Mouse (Mus musculus): ENCODE data around the gene Pank4. TPM values are rescaled to one million over a fixed set of nuclear protein-coding genes. Genes with fewer than 3 reads are reported as not detected.
A peak's percentile ranks its signal among the peaks of the same experiment; 100 is the strongest.

Gene Pank4
- 10 to 100 TPM; 34.9 to 37.1 TPM for total RNA-seq (2021)

DNA sequence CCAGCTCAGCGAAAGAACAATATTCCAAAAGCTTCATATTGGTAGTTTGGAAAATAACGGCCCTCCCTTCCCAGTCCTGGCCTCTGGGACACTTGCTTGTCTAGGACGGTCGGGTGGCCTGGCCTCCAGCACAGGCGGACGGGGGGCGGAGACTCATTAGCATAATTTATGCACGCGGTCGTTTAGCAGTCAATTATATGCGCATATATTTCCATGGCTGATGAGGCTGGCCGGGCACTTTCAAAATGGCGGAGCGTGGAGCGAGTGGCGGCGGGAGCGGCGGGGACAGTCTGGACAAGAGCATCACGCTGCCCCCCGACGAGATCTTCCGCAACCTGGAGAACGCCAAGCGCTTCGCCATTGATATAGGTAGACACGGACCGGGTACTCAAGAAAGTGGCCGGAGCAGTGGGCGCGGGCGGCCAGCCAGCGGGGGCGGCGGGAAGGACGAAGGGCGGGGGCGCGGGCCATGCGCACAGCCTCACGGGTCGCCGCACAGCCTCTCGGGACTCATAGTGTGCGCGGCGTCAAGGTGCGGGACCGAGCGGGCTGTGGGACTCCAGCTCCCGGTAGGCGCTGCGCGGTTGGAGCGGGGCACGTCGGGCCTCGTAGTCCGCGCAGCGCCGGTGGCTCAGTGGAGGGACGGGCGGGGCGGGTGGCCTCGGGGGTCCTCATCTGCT is at the start of gene Pank4:
TSS of gene Pank4 (plus strand) at position 223 of the 680 bp plus-strand sequence.
- peak; percentile 77 to 86 for DNase-seq (ENCODE audit: extremely low spot score in 1 of 2, low spot score in 1 of 2)

GRCm38 (mm10) chr4:154914252-154914651 is 49.7 kb upstream of the Pank4 start:
- no peak for DNase-seq (ENCODE audit: extremely low spot score in 1 of 2, low spot score in 1 of 2)

GRCm38 (mm10) chr4:154914707-154915106 is 49.2 kb upstream of the Pank4 start:
- DNase-seq (ENCODE audit: extremely low spot score in 1 of 2, low spot score in 1 of 2) = no peak

GRCm38 (mm10) chr4:154915286-154915685 is 48.6 kb upstream of the Pank4 start:
- DNase-seq (ENCODE audit: extremely low spot score in 1 of 2, low spot score in 1 of 2) = no peak

DNA sequence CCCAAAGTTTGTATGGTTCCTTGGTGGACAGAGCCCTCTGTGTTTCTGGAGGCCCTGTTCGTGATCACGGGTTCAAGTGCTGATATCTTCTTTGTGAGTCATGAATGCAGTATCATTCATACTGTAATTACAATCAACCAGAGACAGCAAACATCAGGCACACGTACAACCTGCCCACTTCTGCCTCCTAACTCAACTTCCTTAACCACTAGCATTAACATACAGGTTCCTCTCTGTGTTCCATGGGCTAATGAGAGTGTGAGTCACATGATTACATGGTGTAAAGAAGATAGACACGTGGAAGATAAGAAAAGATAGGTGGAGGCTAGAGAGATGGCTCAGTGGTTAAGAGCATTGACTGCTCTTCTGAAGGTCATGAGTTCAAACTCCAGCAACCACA is 47.3 kb upstream of the Pank4 start:
- DNase-seq (ENCODE audit: extremely low spot score in 1 of 2, low spot score in 1 of 2) = no peak

DNA sequence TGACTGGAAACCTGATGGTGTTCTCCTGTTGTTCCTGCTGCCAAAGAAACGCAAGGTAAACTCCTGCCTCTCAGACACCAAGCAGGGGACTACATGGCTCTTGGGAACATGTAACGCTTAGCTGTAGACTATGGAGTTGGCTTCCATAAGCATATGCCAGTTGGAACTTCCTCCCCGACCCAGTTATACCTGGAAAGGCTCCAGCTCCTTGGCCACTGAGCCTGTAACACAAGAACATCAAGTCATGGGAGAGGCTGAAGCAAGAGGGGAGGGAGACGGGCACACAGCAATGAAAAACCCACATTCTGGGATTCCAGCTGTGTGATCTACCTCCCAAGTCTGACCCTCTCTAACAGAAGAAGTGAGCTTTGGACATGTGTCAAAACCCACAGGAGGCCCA is 41.6 kb upstream of the Pank4 start:
- no peak for DNase-seq (ENCODE audit: extremely low spot score in 1 of 2, low spot score in 1 of 2)

DNA sequence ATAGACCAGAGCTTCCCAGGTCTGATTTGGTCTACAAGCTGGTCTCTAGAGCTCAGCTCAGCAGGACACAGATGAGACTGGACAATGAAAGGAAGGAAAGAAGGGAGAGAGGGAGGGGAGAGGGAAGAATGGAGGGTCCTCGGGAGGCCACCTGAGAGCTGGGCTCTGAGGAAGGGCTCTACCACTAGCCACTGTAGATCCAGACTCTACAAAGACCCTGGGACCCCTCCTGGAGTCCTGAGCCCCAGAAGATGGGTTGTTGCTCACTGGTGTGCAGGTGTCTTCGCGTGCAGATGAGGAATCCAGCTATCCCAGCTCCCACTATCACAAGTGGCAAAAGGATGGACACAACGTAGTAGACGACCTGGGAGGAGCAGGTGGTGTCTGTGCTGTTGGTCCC is 41.0 kb upstream of the Pank4 start:
- no peak for DNase-seq (ENCODE audit: extremely low spot score in 1 of 2, low spot score in 1 of 2)

DNA sequence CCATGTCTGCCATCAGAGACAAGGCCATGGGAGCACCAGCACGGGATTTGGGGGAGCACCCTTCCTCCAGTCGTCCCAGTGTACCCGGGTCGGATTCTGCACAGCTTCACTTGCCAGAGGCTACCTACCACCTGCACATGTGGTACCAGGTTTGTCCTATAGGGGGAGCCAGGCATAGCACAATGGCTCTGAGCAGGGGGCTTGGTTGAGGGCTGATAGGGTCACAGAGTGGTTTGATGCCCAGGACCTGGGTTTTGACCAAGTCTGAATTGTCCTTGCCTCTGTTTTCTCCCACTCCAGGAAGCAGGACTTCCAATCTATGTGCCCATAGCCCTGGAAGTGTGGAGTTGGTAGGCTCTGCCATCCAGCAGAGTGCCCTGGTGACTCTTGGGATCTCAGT is 38.5 kb upstream of the Pank4 start:
- DNase-seq (ENCODE audit: extremely low spot score in 1 of 2, low spot score in 1 of 2) = no peak

- DNase-seq (ENCODE audit: extremely low spot score in 1 of 2, low spot score in 1 of 2) = no peak
These were observed 36.7 kb upstream of the Pank4 start for GRCm38 (mm10) chr4:154926969-154927898.

- no peak for DNase-seq (ENCODE audit: extremely low spot score in 1 of 2, low spot score in 1 of 2)
These were observed 36.0 kb upstream of the Pank4 start for GRCm38 (mm10) chr4:154927899-154928337.

DNA sequence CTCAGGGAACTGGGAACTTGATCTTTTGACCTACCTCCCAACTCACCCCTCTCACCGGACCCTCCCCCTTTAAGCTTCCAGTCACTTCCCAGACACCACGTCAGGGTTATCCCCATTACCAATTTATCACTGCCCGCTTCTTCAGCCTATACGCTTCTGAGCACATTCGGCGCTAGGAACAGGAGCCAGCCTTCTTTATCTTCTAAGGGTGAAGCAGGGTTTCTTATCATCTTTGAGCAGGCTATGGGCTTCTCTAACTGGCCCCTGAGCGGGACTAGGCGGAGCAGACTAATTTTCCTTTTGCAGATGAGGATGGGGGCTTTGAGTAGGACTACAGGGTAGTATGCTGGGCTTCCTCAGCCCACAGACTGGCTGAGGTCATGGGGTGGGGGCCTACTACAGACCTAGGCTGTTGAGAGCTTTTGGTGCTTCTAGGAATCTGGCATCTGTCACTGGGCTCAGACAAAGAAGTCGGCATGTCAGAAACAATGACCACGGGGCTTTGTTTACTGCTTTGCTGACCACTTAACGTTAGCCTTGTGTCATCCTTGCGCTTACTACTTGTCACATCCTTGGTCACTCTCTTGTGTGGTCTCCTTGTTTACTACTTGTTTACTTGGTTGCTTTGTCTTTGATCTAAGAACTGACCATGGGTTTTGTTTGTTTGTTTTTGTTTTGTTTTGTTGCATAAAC is 35.4 kb upstream of the Pank4 start, which contains the start of gene Tnfrsf14:
TSS of gene Tnfrsf14 (minus strand) at position 169 of the 693 bp plus-strand sequence.
- no peak for DNase-seq (ENCODE audit: extremely low spot score in 1 of 2, low spot score in 1 of 2)

DNA sequence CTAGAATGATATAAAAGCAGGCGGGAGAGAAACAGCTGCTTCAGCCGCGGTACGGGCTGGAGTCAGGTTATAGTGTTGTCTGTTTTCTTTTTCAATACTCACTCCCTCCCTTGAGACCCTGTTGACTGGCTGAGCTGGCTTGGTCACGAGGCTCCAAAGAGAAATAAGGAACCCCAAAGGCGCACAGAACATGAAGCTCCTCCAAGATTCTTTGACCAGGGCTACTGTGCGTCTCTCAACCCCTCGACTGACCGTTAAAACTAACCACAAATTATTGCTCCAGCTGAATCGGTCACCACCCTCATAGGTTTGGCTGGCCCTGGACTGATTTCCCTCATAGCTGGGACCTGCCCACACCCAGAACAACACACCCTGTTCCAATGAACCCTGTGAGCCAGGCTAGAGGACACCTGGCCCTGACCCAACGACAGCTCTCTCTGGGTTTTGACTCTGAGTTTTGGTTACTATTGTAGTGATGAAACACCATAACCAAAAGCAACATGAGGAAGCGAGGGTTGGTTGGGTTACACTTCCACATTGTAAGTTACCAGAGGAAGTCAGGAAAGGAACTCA is 34.7 kb upstream of the Pank4 start:
- no peak for DNase-seq (ENCODE audit: extremely low spot score in 1 of 2, low spot score in 1 of 2)

DNA sequence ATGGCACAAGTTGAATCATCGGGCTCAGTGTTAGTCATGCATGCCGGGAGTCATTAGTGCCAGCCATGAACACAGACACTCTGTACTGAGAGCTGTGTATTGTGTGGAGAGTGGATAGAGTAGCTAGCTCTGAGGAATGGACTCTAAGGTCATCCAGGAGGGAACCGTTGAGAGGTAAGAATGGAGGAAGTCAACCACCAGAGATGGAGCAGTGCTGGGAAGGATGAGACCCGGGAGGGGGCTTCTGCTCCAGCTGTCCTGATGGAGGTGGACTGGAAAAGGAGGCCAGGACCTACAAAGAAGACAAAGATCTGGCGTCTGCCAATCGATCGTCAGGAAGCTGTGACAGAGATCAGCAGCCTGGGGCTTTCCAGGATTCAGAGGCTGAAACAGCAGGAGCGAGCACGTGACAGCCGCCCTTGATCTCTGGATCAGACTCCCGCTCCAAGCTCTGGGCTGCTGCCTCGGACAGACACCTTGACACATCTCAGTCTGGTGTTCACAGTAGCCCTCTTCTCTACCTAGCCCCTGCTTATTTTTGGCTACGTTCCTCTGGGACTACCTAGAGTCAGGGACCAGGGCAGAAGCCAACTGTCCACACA is 30.5 kb upstream of the Pank4 start:
- DNase-seq (ENCODE audit: extremely low spot score in 1 of 2, low spot score in 1 of 2) = no peak

DNA sequence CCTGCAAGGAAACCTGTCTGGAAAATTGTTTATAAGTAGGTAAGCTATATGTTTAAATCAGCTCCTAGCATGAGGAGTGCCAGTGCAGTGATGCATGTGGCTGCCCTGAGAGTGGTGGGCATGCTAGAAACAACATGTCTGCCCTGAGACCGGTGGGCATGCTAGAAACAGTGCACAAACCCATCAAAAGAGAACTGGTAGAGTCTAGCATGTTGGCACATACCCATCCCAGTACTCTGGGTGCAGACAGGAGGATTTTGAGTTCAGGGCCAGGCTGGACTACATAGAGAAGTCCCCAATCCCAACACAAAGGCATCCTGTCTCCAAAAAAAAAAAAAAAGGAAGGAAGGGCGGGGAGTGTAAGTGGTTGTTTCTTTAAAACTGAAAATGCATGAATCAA is 29.1 kb upstream of the Pank4 start:
- DNase-seq (ENCODE audit: extremely low spot score in 1 of 2, low spot score in 1 of 2) = no peak

- DNase-seq (ENCODE audit: extremely low spot score in 1 of 2, low spot score in 1 of 2) = no peak
These were observed 28.1 kb upstream of the Pank4 start for GRCm38 (mm10) chr4:154935788-154936187.

GRCm38 (mm10) chr4:154936542-154937255 is 27.2 kb upstream of the Pank4 start:
- no peak for DNase-seq (ENCODE audit: extremely low spot score in 1 of 2, low spot score in 1 of 2)

- DNase-seq (ENCODE audit: extremely low spot score in 1 of 2, low spot score in 1 of 2) = no peak
These were observed 26.2 kb upstream of the Pank4 start for GRCm38 (mm10) chr4:154937746-154938145.

DNA sequence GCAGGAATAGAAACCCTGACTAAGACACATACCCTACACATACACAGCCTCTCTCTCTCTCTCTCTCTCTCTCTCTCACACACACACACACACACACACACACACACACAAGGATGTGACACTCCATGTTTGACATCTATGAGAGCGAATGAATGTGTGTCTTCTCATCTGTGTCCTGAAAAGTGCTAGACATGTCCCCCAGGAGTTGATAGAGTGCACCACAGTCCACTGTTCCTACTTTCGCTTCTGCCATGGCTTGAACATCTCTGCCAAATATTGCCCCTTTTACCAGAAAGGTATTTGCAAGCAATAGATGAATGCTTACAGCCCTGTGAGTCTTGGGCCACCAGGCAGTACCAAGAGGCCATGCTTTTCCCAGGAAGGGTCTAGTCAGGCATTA is 23.8 kb upstream of the Pank4 start:
- no peak for DNase-seq (ENCODE audit: extremely low spot score in 1 of 2, low spot score in 1 of 2)

- DNase-seq (ENCODE audit: extremely low spot score in 1 of 2, low spot score in 1 of 2) = no peak
These were observed 22.1 kb upstream of the Pank4 start for GRCm38 (mm10) chr4:154941831-154942230.
